Mouse (Mus musculus) left cerebral cortex, postnatal 25 days (tissue): ENCODE results near the gene Shroom4. TPM values are rescaled to one million over a fixed set of nuclear protein-coding genes. Genes with fewer than 3 reads are reported as not detected.

Experiments
- total RNA-seq, 2 experiments: library from RNA; stranded (reverse); gene quantifications; 2 replicates each; pipeline ENCODE4 v1.2.3; 2021

Shroom4 gene
- total RNA-seq, 2 experiments from 2014 or later: 4.0 to 5.2 TPM

Other genes with a start within 250 kb of the Shroom4 start
- gene Nudt10, start 226.8 kb upstream of the Shroom4 start, total RNA-seq: 10 to 100 TPM; 24.0 to 31.7 TPM
- under 1 TPM; 0.23 to 0.34 TPM for gene Bmp15, start 79.1 kb upstream of the Shroom4 start, total RNA-seq